ENCODE assay signal across 15 mouse cellular contexts in genomic region chr19:35150780-35151725, GRCm38 (mm10).
DNase-seq lines count a peak whose midpoint lies in the region; ATAC-seq lines count a peak whose summit lies in the region.
"Had no signal": no experiment of that assay in that cellular context is flagged by ENCODE, and none has a peak within 500 bp of the region (broad histone marks: within the 10 kb centered on the region; RNA-seq: fewer than 3 reads in every experiment).

No protein-coding gene starts in this region.

- peak overlapping the region; percentile 2; the same call in 1 of the 2 replicates for H3K27ac ChIP-seq in stomach, embryonic 16.5 days (ENCODE audit: low read length)
- H3K27ac ChIP-seq: heart, embryonic 15.5 days; hindbrain, embryonic 12.5 days; layer of hippocampus, adult 2 months; midbrain, embryonic 12.5 days; neural tube, embryonic 13.5 days had no signal

- peak; percentile 72 for ATAC-seq in granulocyte monocyte progenitor cell, adult 5-6 weeks (replicated peaks; ENCODE audit: poor library complexity, severe bottlenecking)
- ATAC-seq in stomach, embryonic 16.5 days (ENCODE audit: insufficient read depth, low FRiP score), result no peak
- no peak for ATAC-seq in megakaryocyte-erythroid progenitor cell, adult 5-6 weeks (replicated peaks; ENCODE audit: low FRiP score, low TSS enrichment, poor library complexity, severe bottlenecking)

- intact Hi-C loops in left cerebral cortex, postnatal 10 days (cut with DNase I), result no loop called here

- H3K4me2 ChIP-seq in stomach, embryonic 16.5 days (ENCODE audit: low read depth, low read length), result no peak overlapping the region
- H3K4me2 ChIP-seq: heart, embryonic 15.5 days; hindbrain, embryonic 12.5 days; lung, embryonic 14.5 days; midbrain, embryonic 12.5 days; neural tube, embryonic 13.5 days had no signal

- WGBS in stomach, embryonic 16.5 days, result 58% methylated on average over 6 of the region's 6 CpGs

- no peaks in the 10 kb centered on the region for H3K27me3 ChIP-seq in stomach, embryonic 16.5 days (ENCODE audit: control insufficient read depth, insufficient read depth, low read length)
- H3K27me3 ChIP-seq: heart, embryonic 15.5 days; hindbrain, embryonic 12.5 days; midbrain, embryonic 12.5 days; neural tube, embryonic 13.5 days had no signal

- peak; percentile 11 for DNase-seq in kidney, adult 18-20 months
- peak; percentile 34 to 74 for DNase-seq in kidney, postnatal 36 days
- DNase-seq in gastrocnemius, adult 18-20 months (ENCODE audit: low spot score), result no peak
- DNase-seq in left cerebral cortex, postnatal 10 days (ENCODE audit: extremely low spot score in 1 of 2, low spot score in 2 of 2), result no peak
- DNase-seq: adrenal gland, postnatal 10 days; cerebellum, postnatal 25 days; lung, embryonic 14.5 days had no signal

- no peak overlapping the region for H3K4me3 ChIP-seq in stomach, embryonic 16.5 days (replicated peaks; ENCODE audit: low read length)
- H3K4me3 ChIP-seq: heart, embryonic 15.5 days; hindbrain, embryonic 12.5 days; layer of hippocampus, adult 2 months; midbrain, embryonic 12.5 days; neural tube, embryonic 13.5 days had no signal

- no peaks in the 10 kb centered on the region for H3K36me3 ChIP-seq in stomach, embryonic 16.5 days (ENCODE audit: control insufficient read depth, insufficient read depth, low read length)
- H3K36me3 ChIP-seq: heart, embryonic 15.5 days; hindbrain, embryonic 12.5 days; midbrain, embryonic 12.5 days; neural tube, embryonic 13.5 days had no signal

- no peaks in the 10 kb centered on the region for H3K9me3 ChIP-seq in stomach, embryonic 16.5 days (replicated peaks; ENCODE audit: control insufficient read depth, low read length)
- H3K9me3 ChIP-seq: heart, embryonic 15.5 days; hindbrain, embryonic 12.5 days; midbrain, embryonic 12.5 days; neural tube, embryonic 13.5 days had no signal

- no peak overlapping the region for H3K9ac ChIP-seq in stomach, embryonic 16.5 days (ENCODE audit: low read length)
- H3K9ac ChIP-seq: heart, embryonic 15.5 days; hindbrain, embryonic 12.5 days; lung, embryonic 14.5 days; midbrain, embryonic 12.5 days; neural tube, embryonic 13.5 days had no signal

- no peaks in the 10 kb centered on the region for H3K4me1 ChIP-seq in stomach, embryonic 16.5 days (ENCODE audit: control insufficient read depth, insufficient read depth, low read length)
- H3K4me1 ChIP-seq: hindbrain, embryonic 12.5 days; midbrain, embryonic 12.5 days; neural tube, embryonic 13.5 days had no signal

Comparison
In these comparisons a context has a peak if more than half of its experiments do, and no peak if none do; other contexts are left out.
1. DNase-seq: peak in kidney, adult 18-20 months (single experiment) and kidney, postnatal 36 days (2 of 2); none in gastrocnemius, adult 18-20 months (single experiment) and left cerebral cortex, postnatal 10 days (0 of 2).